Comparison of ENCODE assay signal across 8 mouse cellular contexts in the genomic region with DNA sequence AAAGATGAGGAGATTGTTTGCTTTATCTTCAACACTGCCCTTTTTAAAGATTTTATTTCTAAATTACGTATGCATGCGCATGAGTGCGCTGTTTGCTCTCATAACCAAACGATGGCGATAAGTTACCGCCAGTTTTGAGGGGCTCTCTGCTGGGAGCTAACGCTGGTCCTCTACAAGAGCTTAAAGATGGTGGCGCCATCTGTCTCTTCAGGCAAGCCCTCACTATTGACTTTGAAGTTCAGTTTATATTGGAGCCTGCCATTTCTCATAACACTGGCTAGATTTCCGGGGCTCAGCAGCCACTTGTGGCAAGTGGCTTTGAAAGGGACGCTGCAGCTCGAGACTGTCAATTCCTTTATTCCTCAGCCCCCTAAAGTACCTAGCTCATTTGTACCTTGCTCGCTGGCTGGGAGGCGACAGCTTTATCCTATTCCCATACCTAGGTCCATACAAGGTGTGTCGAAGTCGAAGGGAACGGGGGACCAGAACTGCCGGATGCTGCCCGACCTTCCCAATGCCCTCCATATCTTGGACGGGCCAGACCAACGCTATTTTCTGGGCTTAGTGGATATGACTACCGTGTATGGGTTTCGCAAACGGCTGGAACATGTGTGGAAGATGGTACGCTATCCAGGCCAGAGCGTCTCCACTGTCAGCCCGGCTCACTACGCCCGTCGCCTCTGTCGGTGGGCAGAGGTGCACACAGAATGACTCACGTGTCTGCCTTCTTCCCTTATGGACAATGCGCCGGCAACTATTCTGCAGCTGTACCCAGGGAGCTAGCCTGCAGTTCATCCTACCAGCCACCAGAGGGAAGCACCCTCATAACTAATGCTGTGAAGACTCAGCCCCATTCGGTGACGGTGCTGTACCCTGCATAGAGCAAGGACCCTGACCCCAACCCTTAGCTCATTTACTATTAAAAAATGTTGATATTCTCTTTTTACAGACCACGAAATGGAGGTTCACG. TPM values are rescaled to one million over a fixed set of nuclear protein-coding genes. Genes with fewer than 3 reads are reported as not detected.
DNase-seq lines count a peak whose midpoint lies in the region; ATAC-seq lines count a peak whose summit lies in the region.

No protein-coding gene starts in this region.

- H3K4me3 ChIP-seq in hindbrain, embryonic 10.5 days: peak overlapping the region; percentile 46
- peak overlapping the region; percentile 38 for H3K4me3 ChIP-seq in lung, embryonic 16.5 days (ENCODE audit: low read length)

- peaks cover 36% of the 10 kb centered on the region for H3K4me1 ChIP-seq in hindbrain, embryonic 10.5 days (replicated peaks)
- peaks cover 21% of the 10 kb centered on the region for H3K4me1 ChIP-seq in lung, embryonic 16.5 days (replicated peaks; ENCODE audit: control insufficient read depth, insufficient read depth, low read length)

- WGBS in hindbrain, embryonic 10.5 days: 14% methylated on average over 37 of the region's 37 CpGs
- 10% methylated on average over 37 of the region's 37 CpGs for WGBS in lung, embryonic 16.5 days

- ATAC-seq in lung, embryonic 16.5 days (ENCODE audit: low read depth): peak; percentile 61

- H3K27me3 ChIP-seq in hindbrain, embryonic 10.5 days (ENCODE audit: insufficient read depth, poor library complexity, severe bottlenecking): peaks cover 62% of the 10 kb centered on the region
- peaks cover 13% of the 10 kb centered on the region; the same call in 1 of the 2 replicates for H3K27me3 ChIP-seq in lung, embryonic 16.5 days (ENCODE audit: control insufficient read depth, insufficient read depth, low read depth, low read length)

- peak overlapping the region; percentile 50 for H3K27ac ChIP-seq in hindbrain, embryonic 10.5 days
- H3K27ac ChIP-seq in lung, embryonic 16.5 days (ENCODE audit: low read length): no peak overlapping the region

- H3K4me2 ChIP-seq in lung, embryonic 16.5 days (ENCODE audit: low read depth, low read length): peak overlapping the region; percentile 69

- peak; percentile 92 for DNase-seq in R1 (ENCODE audit: low read depth, low spot score)
- peak; percentile 91 to 93 for DNase-seq in cerebellum, postnatal 10 days
- DNase-seq in frontal cortex, adult 2 months (ENCODE audit: extremely low spot score in 1 of 2, low spot score in 1 of 2): peak; percentile 86 to 96
- DNase-seq in hindbrain, embryonic 10.5 days (ENCODE audit: low spot score): peak; percentile 85
- DNase-seq in layer of hippocampus, adult 9-10 months (ENCODE audit: low spot score): peak; percentile 91
- DNase-seq in ovary, postnatal 14 days (ENCODE audit: low spot score): peak; percentile 83
- peak; percentile 83 for DNase-seq in thymus, postnatal 14 days

- H3K9me3 ChIP-seq in hindbrain, embryonic 10.5 days: no peaks in the 10 kb centered on the region
- H3K9me3 ChIP-seq in lung, embryonic 16.5 days (ENCODE audit: control insufficient read depth, low read length): no peaks in the 10 kb centered on the region

- no peaks in the 10 kb centered on the region for H3K36me3 ChIP-seq in hindbrain, embryonic 10.5 days
- H3K36me3 ChIP-seq in lung, embryonic 16.5 days (ENCODE audit: control insufficient read depth, insufficient read depth, low read length): no peaks in the 10 kb centered on the region

- H3K9ac ChIP-seq in lung, embryonic 16.5 days (ENCODE audit: low read length): peak overlapping the region; percentile 27

RNA-seq across cellular contexts. Expression of a gene that starts 3.8 kb away (rescaled TPM):
- polyA plus RNA-seq in frontal cortex, adult 2 months (2012; rRNA removed): 32.4 and 34.4 TPM in 2 replicates
- polyA plus RNA-seq in hindbrain, embryonic 10.5 days (2016; fragmentation: Nextera tagmentation; extraction: Ambion mirVana): 19.8 and 21.0 TPM in 2 replicates
- 26.0 and 28.1 TPM in 2 replicates for polyA plus RNA-seq in lung, embryonic 16.5 days (2015; fragmentation: Nextera tagmentation; extraction: Ambion mirVana)

RNA-seq across cellular contexts. Expression of a gene that starts 7.6 kb away (rescaled TPM):
- 0.38 and 0.46 TPM in 2 replicates for polyA plus RNA-seq in frontal cortex, adult 2 months (2012; rRNA removed)
- polyA plus RNA-seq in hindbrain, embryonic 10.5 days (2016; fragmentation: Nextera tagmentation; extraction: Ambion mirVana): 0.11 and 0.39 TPM in 2 replicates
- polyA plus RNA-seq in lung, embryonic 16.5 days (2015; fragmentation: Nextera tagmentation; extraction: Ambion mirVana): not detected in 2 replicates

RNA-seq across cellular contexts. Expression of a gene that starts 8.5 kb away (rescaled TPM):
- polyA plus RNA-seq in frontal cortex, adult 2 months (2012; rRNA removed): 22.7 and 23.6 TPM in 2 replicates
- 1.6 and 2.5 TPM in 2 replicates for polyA plus RNA-seq in hindbrain, embryonic 10.5 days (2016; fragmentation: Nextera tagmentation; extraction: Ambion mirVana)
- 0.15 and 0.34 TPM in 2 replicates for polyA plus RNA-seq in lung, embryonic 16.5 days (2015; fragmentation: Nextera tagmentation; extraction: Ambion mirVana)

RNA-seq across cellular contexts. Expression of a gene that starts 12.5 kb away (rescaled TPM):
- polyA plus RNA-seq in frontal cortex, adult 2 months (2012; rRNA removed): 145 and 160 TPM in 2 replicates
- polyA plus RNA-seq in hindbrain, embryonic 10.5 days (2016; fragmentation: Nextera tagmentation; extraction: Ambion mirVana): 116 and 131 TPM in 2 replicates
- 106 and 109 TPM in 2 replicates for polyA plus RNA-seq in lung, embryonic 16.5 days (2015; fragmentation: Nextera tagmentation; extraction: Ambion mirVana)

RNA-seq across cellular contexts. Expression of a gene that starts 16.4 kb away (rescaled TPM):
- polyA plus RNA-seq in frontal cortex, adult 2 months (2012; rRNA removed): 98.8 and 112 TPM in 2 replicates
- polyA plus RNA-seq in hindbrain, embryonic 10.5 days (2016; fragmentation: Nextera tagmentation; extraction: Ambion mirVana): 12.7 and 14.1 TPM in 2 replicates
- polyA plus RNA-seq in lung, embryonic 16.5 days (2015; fragmentation: Nextera tagmentation; extraction: Ambion mirVana): 25.4 and 26.3 TPM in 2 replicates
